Mouse (Mus musculus): ENCODE measurements around the gene Cpne5. TPM values are rescaled to one million over a fixed set of nuclear protein-coding genes. Genes with fewer than 3 reads are reported as not detected.
"Not testable (repeated sequence)": the region's sequence is repeated elsewhere in the genome, so short reads cannot be mapped to it uniquely, and the experiment has no call there.

Cpne5 gene
- total RNA-seq (2021): 100 to 1,000 TPM; 146 to 155 TPM

DNA sequence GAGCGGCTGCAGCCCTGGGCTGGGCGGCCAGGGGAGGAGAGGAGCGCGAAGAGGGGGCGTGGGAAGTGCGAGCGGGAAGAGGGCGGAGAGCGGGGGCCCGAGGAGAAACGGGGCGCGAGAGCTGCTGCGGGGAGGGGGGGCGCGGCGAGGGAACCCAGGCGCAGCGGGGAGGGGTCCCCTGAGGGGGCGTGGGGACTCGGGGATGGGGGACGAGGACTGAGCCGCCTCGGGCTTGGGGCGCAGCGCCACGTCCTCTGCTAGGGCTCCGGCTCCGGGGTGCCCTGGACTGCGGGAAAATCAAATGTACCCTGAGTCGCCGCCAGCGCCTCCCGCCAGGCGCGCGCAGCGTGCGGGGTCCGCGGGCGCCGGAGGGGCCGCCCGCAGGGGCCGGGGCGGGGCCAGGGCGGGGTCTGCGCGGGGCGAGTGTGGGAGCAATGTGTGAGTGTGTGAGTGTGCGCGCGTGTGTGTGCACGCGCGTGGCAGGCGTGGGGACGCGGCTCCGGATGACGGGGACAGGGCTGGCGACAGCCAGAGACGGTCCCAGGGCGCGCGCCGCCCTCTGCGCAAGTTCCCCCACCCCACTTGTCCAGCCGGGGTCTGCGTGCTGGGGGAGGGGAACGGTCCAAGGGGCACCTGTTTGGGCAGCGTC is at the start of gene Cpne5:
Gene Cpne5, minus strand, starts transcription at position 396 of the 649 bp plus-strand sequence.
- peak; percentile 48 to 69 for DNase-seq (ENCODE audit: low spot score in 2 of 2)
- intact Hi-C loops (cut with DNase I): no loop called here

DNA sequence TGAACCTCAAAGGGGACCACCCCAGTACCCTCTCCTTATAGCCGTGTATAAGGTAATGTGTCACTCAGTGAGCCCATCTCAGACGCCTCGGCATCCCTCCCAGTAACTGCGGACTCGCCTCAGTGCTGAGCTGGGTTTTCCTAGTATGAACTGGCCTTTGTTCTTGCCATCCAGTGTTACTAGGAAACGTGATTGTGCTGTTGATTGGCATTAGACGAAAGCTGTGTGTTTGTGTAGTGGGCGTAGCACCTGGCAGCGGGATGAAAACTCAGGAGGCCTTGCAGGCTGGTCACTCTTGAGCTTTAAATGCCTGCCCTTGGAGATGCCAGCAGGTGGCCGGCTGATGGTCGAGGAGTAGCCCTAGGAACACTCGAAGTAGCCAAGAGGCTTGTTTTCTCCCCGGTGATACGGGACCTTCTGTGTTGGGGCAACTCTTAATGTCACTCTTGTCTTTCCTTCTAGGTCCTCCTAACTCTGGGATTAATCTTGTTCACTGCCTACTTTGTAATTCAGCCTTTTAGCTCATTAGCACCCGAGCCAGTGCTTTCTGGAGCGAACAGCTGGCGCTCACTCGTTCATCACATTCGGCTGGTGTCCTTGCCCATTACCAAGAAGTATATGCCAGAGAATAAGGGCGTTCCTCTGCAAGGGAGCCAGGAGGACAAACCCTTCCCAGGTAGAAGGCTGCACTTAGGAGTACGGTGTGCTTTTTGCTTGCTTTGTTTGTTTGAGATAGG is 44.4 kb upstream of the Cpne5 start:
- no peak for DNase-seq (ENCODE audit: low spot score in 2 of 2)
- intact Hi-C loops (cut with DNase I): no loop called here

DNA sequence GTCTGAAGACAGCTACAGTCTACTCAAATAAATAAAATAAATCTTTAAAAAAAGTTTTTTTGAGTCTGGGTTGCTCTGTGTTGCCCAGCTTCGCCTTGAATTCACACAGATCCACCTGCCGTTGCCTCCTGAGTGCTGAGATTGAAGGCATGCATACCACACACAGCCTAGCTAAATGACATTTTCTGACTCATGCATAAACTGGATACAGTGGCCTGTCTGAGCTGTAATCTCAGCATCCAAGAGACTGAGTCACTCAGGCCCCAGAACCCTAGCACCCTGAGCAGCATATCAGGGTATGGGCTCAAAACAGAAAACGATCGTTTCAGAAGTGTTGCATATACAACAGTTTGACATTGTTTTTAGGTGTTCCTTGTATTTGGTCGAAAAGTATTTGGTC is 43.6 kb upstream of the Cpne5 start:
- no peak for DNase-seq (ENCODE audit: low spot score in 2 of 2)
- intact Hi-C loops (cut with DNase I): no loop called here

DNA sequence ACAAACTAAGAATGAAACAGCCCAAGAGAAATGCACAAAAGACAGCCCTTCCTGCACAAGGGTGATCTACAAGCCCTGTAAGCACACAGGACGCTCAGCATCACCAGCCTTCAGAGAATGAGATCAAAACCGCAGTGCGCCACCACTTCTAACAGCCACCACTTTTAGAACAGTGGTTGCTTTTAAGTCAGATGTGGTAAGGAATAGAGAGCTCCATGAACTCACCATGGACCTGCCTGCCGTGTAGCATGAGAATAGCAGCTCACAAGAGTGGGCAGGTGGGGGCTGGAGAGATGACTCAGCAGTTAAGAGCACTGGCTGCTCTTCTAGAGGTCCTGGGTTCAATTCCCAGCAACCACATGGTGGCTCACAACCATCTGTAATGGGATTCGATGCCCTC is 42.5 kb upstream of the Cpne5 start:
- intact Hi-C loops (cut with DNase I): no loop called here

DNA sequence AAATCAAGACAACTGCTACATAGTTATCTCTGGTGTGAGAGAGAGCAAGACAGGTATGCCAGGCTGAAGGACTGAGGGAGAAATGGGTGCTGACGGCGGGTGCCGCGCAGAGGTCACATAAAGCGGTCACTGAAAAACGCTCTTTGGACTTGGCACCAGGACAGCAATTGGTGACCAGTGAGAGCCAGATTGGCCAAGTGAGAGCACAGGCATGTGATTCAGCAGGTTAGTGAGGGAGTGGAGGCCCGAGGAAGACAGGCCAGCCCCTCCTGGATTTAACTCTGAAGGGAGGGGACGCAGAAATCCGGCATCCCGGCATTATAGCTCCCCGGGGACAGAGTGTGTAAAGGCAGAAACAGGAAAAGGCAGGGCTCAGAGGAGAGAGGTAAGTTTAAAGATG is 35.9 kb upstream of the Cpne5 start:
- intact Hi-C loops (cut with DNase I): no loop called here

More for the DNA sequence above, 42.5 kb upstream of the Cpne5 start:
- no peak for DNase-seq (ENCODE audit: low spot score in 2 of 2)

DNA sequence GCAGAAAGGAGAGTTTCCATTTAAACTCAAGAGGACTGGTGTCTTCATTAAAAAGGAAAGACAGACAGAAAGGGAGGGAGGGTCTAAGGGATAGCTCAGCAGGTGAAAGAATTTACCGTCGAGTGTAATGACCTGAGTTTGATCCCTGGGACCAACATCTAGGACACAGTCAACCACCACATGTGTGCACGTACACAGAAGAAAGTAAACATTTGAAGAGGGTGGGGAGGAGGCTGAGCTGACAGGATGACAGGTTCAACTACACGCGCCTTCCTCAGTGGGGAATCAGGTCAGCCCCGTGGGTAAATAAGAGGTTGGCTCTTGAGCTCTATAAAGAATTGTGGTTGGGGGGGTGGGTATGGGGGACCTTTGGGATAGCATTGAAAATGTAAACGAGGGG is 35.2 kb upstream of the Cpne5 start:
- intact Hi-C loops (cut with DNase I): no loop called here
- no peak for DNase-seq (ENCODE audit: low spot score in 2 of 2)

More for the DNA sequence above, 35.9 kb upstream of the Cpne5 start:
- no peak for DNase-seq (ENCODE audit: low spot score in 2 of 2)

DNA sequence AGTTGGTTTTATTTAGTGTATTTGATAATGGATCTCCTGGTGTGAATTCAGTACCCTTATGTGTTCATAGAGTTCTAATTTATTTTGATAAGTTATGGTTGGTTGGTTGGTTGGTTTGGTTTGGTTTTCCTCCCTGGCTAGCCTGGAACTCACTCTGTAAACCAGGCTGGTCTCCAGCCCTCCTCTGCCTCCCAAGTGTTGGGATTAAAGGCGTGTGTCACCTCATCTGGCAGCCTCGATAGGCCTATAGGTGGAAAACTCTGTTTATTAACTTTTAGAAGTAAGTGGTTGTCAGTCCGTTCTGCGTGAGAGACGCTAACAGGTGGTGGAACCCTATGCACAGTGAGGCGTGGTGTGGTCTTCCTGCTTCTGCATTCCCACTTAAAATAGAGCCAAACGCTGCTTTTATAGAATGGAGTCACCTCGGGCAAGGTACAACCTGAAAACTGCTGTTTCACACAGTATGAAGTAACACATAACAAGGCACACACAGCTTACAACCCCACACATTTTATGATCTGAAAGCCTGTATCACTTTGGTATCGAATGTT is 32.3 kb upstream of the Cpne5 start:
- no peak for DNase-seq (ENCODE audit: low spot score in 2 of 2)

DNA sequence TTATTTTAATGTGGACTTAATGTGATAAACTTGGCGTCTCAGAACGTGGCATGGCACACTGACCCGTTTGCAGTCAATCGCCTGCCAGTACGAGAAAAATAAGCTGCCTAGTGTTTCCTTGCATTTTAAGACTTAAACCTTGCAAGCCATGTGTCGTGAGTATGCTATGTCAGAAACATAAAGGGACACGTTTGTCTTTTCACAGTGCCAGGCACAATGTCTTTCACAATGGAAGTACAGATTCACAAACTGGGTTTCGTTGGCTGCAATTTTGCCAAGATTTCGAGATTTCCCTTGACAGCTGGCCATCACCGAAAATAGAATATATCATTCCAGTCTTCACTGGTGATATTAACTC is 31.4 kb upstream of the Cpne5 start:
- intact Hi-C loops (cut with DNase I): loop anchor here (5.0 kb wide), 3 partner anchors 88 to 243 kb away; partner anchors contain the start of gene Pim1
- no peak for DNase-seq (ENCODE audit: low spot score in 2 of 2)

More for the DNA sequence above, 32.3 kb upstream of the Cpne5 start:
- intact Hi-C loops (cut with DNase I): no loop called here

DNA sequence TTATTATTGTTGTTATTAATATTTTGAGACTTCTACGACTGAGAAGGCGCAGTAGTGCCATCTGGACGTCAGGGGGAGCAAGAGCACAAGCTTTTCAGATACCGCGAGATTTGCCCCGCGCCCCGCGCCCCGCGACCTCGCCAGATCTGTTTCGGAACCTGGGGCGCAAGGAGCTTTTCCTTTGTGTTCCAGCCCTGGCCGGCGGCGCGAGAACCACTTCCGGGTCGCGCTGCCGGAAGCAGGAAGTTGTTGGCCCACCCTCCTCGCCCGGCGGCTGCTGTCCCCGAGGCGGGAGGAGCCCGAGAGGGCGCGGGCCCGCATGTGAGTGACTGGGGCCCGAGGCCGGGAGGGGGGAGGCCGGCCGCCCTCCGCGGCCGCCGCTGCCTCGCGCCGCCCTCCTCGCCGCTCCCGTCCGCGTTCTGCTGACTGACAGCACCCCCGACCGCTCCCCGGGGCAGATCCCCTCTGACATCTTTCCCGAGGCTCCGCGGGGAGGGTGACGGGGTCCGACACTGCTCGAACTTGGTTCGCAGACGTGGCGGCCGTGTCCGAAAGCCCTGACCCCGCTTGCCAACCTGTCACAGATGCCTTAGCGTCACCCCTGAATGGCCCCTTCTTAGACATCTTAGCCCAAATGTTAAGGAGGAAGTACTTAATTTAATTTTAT is 30.8 kb upstream of the Cpne5 start, which contains the start of gene BC004004:
Gene BC004004, plus strand, starts transcription at position 107 of the 667 bp plus-strand sequence.
- peak; percentile 95 for DNase-seq (ENCODE audit: low spot score in 2 of 2)
- intact Hi-C loops (cut with DNase I): loop anchor here (1.0 to 5.0 kb wide), 4 partner anchors 88 to 243 kb away; partner anchors contain the start of gene Pim1

DNA sequence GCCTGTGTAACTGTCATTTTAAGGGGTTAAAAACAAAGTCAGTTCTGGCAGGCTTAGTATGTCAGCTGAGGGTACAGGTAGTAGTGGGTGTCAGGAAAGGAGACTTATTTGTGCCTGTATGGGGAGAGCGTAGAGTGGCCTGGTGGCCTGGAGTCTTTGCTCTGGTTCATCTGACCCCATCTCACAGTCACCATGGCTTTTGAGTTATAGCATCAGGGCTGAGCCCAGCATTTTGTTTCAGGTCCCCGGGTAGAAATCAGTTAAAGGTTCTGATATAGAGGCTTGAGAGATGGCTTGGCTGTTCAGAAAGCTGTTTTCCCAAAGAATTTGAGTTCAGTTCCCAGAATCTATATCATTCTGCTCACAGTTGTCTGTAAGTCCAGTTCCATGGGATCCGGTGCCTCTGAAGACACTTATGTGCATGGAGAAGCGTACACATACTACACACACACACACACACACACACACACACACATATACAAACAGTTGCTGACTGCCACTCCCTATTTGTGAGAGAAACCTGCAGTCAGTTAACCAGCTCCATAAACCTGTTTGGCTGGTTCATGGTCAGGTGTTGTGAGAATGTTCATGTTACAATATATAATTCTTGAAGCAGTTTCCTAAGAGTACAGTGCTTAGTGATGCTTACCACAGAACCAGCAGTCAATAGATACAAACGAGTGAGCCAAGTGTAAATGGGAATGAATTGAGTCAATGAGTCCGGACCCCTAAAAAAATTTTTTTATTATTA is 30.1 kb upstream of the Cpne5 start:
- DNase-seq (ENCODE audit: low spot score in 2 of 2): no peak
- intact Hi-C loops (cut with DNase I): loop anchor here (1.0 to 5.0 kb wide), 4 partner anchors 89 to 244 kb away; partner anchors contain the start of gene Pim1

DNA sequence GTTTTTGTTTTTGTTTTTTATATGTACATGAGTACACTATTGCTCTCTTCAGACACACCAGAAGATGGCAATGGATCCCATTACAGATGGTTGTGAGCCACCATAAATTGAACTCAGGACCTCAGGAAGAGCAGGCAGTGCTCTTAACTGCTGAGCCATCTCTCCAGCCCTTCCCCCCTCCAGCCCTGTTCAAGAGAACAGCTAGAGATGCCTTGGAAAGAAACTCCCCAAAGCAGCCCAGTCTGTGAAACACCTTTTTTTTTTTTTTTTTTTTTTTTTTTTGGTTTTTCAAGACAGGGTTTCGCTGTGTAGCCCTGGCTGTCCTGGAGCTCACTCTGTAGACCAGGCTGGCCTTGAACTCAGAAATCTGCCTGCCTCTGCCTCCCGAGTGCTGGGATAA is 29.1 kb upstream of the Cpne5 start:
- not testable (repeated sequence) for DNase-seq (ENCODE audit: low spot score in 2 of 2)
- intact Hi-C loops (cut with DNase I): loop anchor here (5.0 kb wide), 3 partner anchors 90 to 245 kb away; partner anchors contain the start of gene Pim1

DNA sequence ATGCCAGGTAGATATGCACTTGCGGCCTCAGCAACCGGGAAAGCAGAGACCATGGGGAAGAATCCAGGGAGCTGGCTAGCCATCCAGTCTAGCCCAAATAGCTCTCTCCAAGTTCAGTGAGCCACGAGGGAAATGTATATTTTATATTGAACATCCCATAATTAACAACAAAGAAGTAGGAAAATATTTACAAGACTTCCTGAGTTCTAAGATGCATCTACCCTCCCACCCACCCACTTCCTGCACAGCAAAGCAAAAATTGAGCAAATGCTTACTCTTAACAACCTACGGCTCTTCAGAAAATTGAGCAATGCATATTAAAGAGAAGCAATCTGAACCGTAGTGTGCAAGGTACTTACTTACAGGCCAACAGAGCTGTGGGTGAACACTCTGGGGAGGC is 26.8 kb upstream of the Cpne5 start:
- no peak for DNase-seq (ENCODE audit: low spot score in 2 of 2)
- intact Hi-C loops (cut with DNase I): loop anchor here (5.0 kb wide), 3 partner anchors 93 to 248 kb away; partner anchors contain the start of gene Pim1

DNA sequence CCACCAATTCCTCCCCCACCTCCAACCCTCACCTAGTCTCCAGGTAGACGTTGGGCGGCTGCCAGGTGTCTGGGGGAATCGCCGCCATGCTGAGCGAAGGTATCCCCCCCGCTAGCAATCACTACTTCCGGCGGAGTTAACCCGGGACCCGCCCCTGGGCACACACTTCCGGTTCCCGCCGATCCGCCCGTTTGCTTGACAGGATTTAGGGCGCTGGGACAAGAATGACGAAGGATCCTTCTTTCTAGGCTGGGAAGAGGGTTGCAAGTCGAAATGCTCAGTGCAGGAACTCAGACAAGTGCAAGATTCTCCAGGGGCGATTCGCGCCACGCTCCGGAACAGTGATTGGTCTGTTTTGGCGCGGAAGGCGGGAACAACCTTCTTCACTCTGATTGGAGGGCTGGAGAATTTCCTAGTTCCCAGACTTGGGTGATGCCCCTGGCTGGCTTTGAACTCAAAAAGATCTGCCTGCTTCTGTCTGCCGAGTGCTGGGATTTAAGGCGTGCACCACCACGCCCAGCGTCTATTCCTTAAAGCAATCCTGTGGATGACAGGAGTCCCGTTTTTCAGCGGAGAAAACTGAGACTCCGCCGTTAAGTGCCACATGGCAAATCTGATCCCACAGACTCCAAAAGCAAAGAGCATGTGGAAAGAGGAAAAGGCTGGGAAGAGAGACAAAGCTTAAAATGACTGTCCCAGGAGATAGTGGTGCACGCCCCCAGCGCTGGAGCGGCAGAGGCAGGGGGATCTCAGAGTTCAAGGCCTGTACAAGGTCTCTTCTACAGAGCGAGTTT is 26.1 kb upstream of the Cpne5 start, which contains the start of gene Ppil1:
Gene Ppil1, minus strand, starts transcription at position 347 of the 794 bp plus-strand sequence.
- intact Hi-C loops (cut with DNase I): no loop called here
- peak; percentile 80 to 84 for DNase-seq (ENCODE audit: low spot score in 2 of 2)

DNA sequence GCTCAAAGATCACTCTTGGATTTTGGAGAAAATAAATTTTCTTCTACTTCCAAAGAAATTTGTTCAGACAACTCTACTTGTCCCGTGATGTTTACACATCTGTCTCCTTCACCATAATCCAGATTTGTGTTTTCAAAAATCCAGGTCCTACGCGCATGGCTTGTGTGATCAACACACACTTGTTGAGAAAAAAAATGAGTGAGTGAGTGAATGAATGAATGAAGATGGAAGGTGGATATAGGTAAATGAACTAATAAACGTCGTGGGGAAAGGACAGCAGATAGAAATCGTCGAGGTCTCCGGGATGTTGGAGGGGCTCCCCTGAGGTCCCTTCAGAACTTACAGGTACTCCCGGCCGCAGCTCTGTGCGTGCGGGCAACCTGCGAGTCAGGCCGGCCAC is 25.4 kb upstream of the Cpne5 start:
- intact Hi-C loops (cut with DNase I): no loop called here

DNA sequence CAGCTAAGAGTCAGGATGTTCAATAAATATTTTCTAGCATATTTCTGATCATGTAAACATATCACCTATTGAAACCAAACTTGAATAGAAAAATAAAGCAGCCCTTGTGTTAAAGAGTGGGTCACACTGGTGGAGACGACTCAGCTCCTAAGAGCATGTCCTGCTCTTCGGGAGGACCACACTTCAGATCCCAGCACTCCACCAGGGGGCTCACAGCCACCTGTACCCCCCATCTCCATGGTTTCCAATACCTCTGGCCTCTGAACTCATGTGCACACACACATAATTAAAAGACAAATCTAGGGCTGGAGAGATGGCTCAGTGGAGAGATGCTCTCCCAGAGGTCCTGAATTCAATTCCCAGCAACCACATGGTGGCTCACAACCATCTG is 24.3 kb upstream of the Cpne5 start:
- DNase-seq (ENCODE audit: low spot score in 2 of 2): no peak
- intact Hi-C loops (cut with DNase I): no loop called here

More for the DNA sequence above, 25.4 kb upstream of the Cpne5 start:
- DNase-seq (ENCODE audit: low spot score in 2 of 2): no peak

DNA sequence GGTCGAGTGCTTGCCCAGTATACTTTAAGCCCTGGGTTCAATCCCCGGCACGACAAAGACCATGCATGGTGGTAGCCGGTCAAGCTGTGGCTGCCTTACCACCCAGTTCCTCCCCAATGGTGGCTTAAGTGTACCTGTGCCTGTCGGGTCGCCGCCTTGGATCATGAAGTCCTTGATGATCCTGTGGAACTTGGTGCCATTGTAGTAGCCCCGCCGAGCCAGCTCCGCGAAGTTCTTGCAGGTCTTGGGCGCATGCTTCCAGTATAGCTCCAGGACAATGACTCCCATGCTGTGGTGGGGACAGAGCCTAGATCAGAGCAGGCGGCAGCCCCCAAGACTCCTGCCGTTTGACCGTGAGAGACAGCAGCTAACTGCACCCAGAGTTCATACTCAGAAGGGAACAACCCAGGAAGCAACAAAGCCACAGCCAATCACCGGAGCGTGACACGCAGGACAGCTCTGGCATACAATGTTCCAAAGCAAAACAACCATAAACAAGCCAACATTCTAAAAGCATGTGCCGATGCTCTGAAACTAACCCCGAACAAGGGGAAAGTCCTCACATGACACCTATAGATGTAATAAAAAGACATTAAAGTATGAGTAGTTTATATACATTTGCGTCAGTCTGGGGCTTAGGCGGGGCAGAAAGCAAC is 23.8 kb upstream of the Cpne5 start:
- no peak for DNase-seq (ENCODE audit: low spot score in 2 of 2)
- intact Hi-C loops (cut with DNase I): no loop called here

DNA sequence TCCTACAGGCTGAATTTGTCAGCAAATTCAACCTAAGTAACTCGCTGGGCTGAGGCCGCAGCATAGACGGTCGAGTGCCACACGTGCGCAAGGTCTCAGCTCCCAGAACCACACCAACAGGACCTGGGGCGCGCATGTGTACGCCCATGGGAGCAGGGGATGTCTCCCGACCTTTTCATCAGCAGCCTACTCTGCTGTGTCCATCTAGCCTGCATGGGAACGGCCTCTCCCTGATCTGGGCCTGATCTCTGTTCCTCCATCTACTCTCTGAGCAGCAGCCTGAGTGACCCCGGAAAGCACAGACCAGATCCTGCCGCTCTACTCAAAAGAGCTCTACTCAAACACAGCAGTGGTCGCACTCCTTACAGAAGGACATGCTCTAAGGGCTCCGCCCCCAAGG is 22.5 kb upstream of the Cpne5 start:
- intact Hi-C loops (cut with DNase I): no loop called here
- no peak for DNase-seq (ENCODE audit: low spot score in 2 of 2)

DNA sequence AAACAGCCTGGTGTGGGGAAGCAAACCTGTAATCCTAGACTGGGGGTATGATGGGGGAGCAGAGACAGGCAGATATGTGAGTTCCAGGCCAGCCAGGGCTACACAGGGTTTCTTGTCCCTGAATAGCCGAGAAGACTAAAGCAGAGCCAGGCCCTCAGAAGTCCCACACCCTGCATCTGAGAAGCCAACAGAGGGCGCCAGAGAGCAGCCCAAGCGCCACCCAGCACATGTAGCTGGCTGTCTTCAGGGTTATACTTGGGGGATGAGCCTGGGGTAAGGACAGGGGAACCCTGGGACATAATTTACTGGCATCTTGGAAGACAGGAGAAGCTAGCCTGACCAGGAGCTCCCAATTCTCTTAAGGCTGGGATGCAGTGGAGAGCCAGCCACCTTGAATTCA is 21.5 kb upstream of the Cpne5 start:
- peak; percentile 68 to 70 for DNase-seq (ENCODE audit: low spot score in 2 of 2)
- intact Hi-C loops (cut with DNase I): no loop called here
